ENCODE assay signal across 8 mouse cellular contexts in genomic region chr4:132353481-132353885, GRCm38 (mm10). TPM values are rescaled to one million over a fixed set of nuclear protein-coding genes. Genes with fewer than 3 reads are reported as not detected.
DNase-seq lines count a peak whose midpoint lies in the region; ATAC-seq and TF ChIP-seq lines count a peak whose summit lies in the region.

Rcc1 (minus strand) TSS chr4:132353605.

- intact Hi-C loops in heart, postnatal 10 days (cut with DNase I) = loop anchor here (5.0 kb wide), 1 partner anchor 159 kb away; the partner anchor contains the start of gene Sesn2

- H3K9me3 ChIP-seq in E14TG2a.4 (ENCODE audit: low read length) = no peaks in the 10 kb centered on the region
- no peaks in the 10 kb centered on the region for H3K9me3 ChIP-seq in forebrain, embryonic 12.5 days
- no peaks in the 10 kb centered on the region for H3K9me3 ChIP-seq in liver, postnatal 0 days (ENCODE audit: low read length)
- H3K9me3 ChIP-seq in neural tube, embryonic 14.5 days (ENCODE audit: control insufficient read depth, low read length) = no peaks in the 10 kb centered on the region

- TF ChIP-seq EP300 in liver, postnatal 0 days (IDR thresholded peaks at IDR 0.05; ENCODE audit: low read depth) = peak; percentile 17; the same call in 1 of the 2 replicates

- H3K4me3 ChIP-seq in E14TG2a.4 (replicated peaks; ENCODE audit: low read length) = peak within 1 kb of the TSS; percentile 99
- H3K4me3 ChIP-seq in forebrain, embryonic 12.5 days (replicated peaks) = peak within 1 kb of the TSS; percentile 78
- H3K4me3 ChIP-seq in liver, postnatal 0 days (ENCODE audit: low read depth, low read length) = peak within 1 kb of the TSS; percentile 77
- peak within 1 kb of the TSS; percentile 81 for H3K4me3 ChIP-seq in neural tube, embryonic 14.5 days (ENCODE audit: low read depth, low read length)

- WGBS in forebrain, embryonic 12.5 days = under 1% methylated on average over 31 of the region's 31 CpGs
- WGBS in large intestine, adult 2 months = under 1% methylated on average over 31 of the region's 31 CpGs
- under 1% methylated on average over 31 of the region's 31 CpGs for WGBS in liver, postnatal 0 days (ENCODE audit: insufficient replicate concordance)
- under 1% methylated on average over 31 of the region's 31 CpGs for WGBS in neural tube, embryonic 14.5 days

- H3K4me2 ChIP-seq in forebrain, embryonic 12.5 days = peak within 1 kb of the TSS; percentile 89
- peak within 1 kb of the TSS; percentile 69 for H3K4me2 ChIP-seq in liver, postnatal 0 days (ENCODE audit: low read depth, low read length)
- H3K4me2 ChIP-seq in neural tube, embryonic 14.5 days (ENCODE audit: low read depth, low read length) = peak within 1 kb of the TSS; percentile 88

- H3K36me3 ChIP-seq in E14TG2a.4 (ENCODE audit: insufficient read depth, low read length) = peaks cover 46% of the 10 kb centered on the region
- peaks cover 44% of the 10 kb centered on the region for H3K36me3 ChIP-seq in forebrain, embryonic 12.5 days (replicated peaks)
- H3K36me3 ChIP-seq in liver, postnatal 0 days (replicated peaks; ENCODE audit: insufficient read depth, low read length) = peaks cover 25% of the 10 kb centered on the region
- peaks cover 10% of the 10 kb centered on the region; the same call in 1 of the 2 replicates for H3K36me3 ChIP-seq in neural tube, embryonic 14.5 days (ENCODE audit: control insufficient read depth, insufficient read depth, low read length)

- peak within 1 kb of the TSS; percentile 84 for H3K9ac ChIP-seq in forebrain, embryonic 12.5 days
- peak within 1 kb of the TSS; percentile 86 for H3K9ac ChIP-seq in liver, postnatal 0 days (replicated peaks)
- H3K9ac ChIP-seq in neural tube, embryonic 14.5 days (replicated peaks; ENCODE audit: low read depth, low read length) = peak within 1 kb of the TSS; percentile 74

- peak; percentile 92 for ATAC-seq in forebrain, embryonic 12.5 days (ENCODE audit: low FRiP score)
- peak; percentile 90 for ATAC-seq in liver, postnatal 0 days
- ATAC-seq in neural tube, embryonic 14.5 days (ENCODE audit: low read depth) = peak; percentile 96

- H3K27me3 ChIP-seq in E14TG2a.4 (ENCODE audit: insufficient read depth, low read length) = no peaks in the 10 kb centered on the region
- H3K27me3 ChIP-seq in forebrain, embryonic 12.5 days = no peaks in the 10 kb centered on the region
- H3K27me3 ChIP-seq in liver, postnatal 0 days (ENCODE audit: insufficient read depth, low read length) = no peaks in the 10 kb centered on the region
- no peaks in the 10 kb centered on the region; the same call in 1 of the 2 replicates for H3K27me3 ChIP-seq in neural tube, embryonic 14.5 days (ENCODE audit: control insufficient read depth, insufficient read depth, low read length)

- peak within 1 kb of the TSS; percentile 91 for H3K27ac ChIP-seq in forebrain, embryonic 12.5 days
- peak within 1 kb of the TSS; percentile 97 for H3K27ac ChIP-seq in liver, postnatal 0 days (ENCODE audit: low read depth)
- peak within 1 kb of the TSS; percentile 85 for H3K27ac ChIP-seq in neural tube, embryonic 14.5 days (ENCODE audit: low read depth, low read length)

- H3K4me1 ChIP-seq in E14TG2a.4 (replicated peaks; ENCODE audit: low read depth, low read length) = peaks cover 56% of the 10 kb centered on the region
- H3K4me1 ChIP-seq in forebrain, embryonic 12.5 days = peaks cover 18% of the 10 kb centered on the region
- H3K4me1 ChIP-seq in liver, postnatal 0 days (ENCODE audit: insufficient read depth) = peaks cover 32% of the 10 kb centered on the region
- peaks cover 10% of the 10 kb centered on the region for H3K4me1 ChIP-seq in neural tube, embryonic 14.5 days (ENCODE audit: control insufficient read depth, insufficient read depth, low read length)

- no peak for TF ChIP-seq CTCF in E14TG2a.4 (conservative IDR thresholded peaks at IDR 0.05; ENCODE audit: low read length)
- peak; percentile 42 for TF ChIP-seq CTCF in liver, postnatal 0 days (IDR thresholded peaks at IDR 0.05; ENCODE audit: low read depth)

- DNase-seq in c-Kit-positive CD71-positive TER-119-positive erythroid progenitor cells, embryonic 14.5 days (ENCODE audit: low spot score) = peak; percentile 94
- peak; percentile 95 for DNase-seq in heart, postnatal 10 days
- DNase-seq in large intestine, adult 2 months (ENCODE audit: low read depth, low spot score) = no peak
- DNase-seq in liver, postnatal 0 days = peak; percentile 93
- peak; percentile 88 for DNase-seq in testis, postnatal 10 days (ENCODE audit: low spot score)

RNA-seq across cellular contexts. Expression of gene Rcc1, which starts in this region (rescaled TPM):
- polyA plus RNA-seq in forebrain, embryonic 12.5 days (2016; fragmentation: Nextera tagmentation; extraction: Ambion mirVana) = 103 and 109 TPM in 2 replicates
- total RNA-seq in heart, postnatal 10 days (2021) = 10 to 100 TPM; 13.9 to 17.0 TPM
- 24.6 and 27.8 TPM in 2 replicates for polyA plus RNA-seq in large intestine, adult 2 months (2012; rRNA removed)
- 21.3 and 25.6 TPM in 2 replicates for polyA plus RNA-seq in liver, postnatal 0 days (2015; fragmentation: Nextera tagmentation; extraction: Ambion mirVana)
- polyA plus RNA-seq in neural tube, embryonic 14.5 days (2014; fragmentation: Nextera tagmentation; extraction: Ambion mirVana) = 14.0 and 22.1 TPM in 2 replicates
